Mouse (Mus musculus) CH12.LX (cell line): ENCODE measurements around the gene Pxn. TPM values are rescaled to one million over a fixed set of nuclear protein-coding genes. Genes with fewer than 3 reads are reported as not detected.
A peak's percentile ranks its signal among the peaks of the same experiment; 100 is the strongest.

Experiments
- DNase-seq: peaks from one replicate; pipeline ENCODE4 v3.0.0-alpha.2; 2013; ENCODE audit errors: extremely low read depth
- H3K27ac ChIP-seq: 2 replicates; pipeline ENCODE4 v1.5.1; 2012; ENCODE audit warnings: low read depth, mild to moderate bottlenecking, control low read depth, moderate library complexity; ENCODE audit not compliant: insufficient read depth
- H3K27me3 ChIP-seq: replicated peaks from 2 replicates; pipeline ENCODE3; 2012; ENCODE audit warnings: inconsistent platforms
- H3K36me3 ChIP-seq, 2 experiments: replicated peaks in 1 of 2; 2 replicates each; pipeline versions ENCODE3 to v1.6.1; 2012; ENCODE audit warnings: inconsistent platforms in 1 of 2, low read length in 1 of 2, mild to moderate bottlenecking in 1 of 2, mixed read lengths in 1 of 2, moderate library complexity in 1 of 2; ENCODE audit not compliant: control insufficient read depth in 1 of 2, insufficient read depth in 1 of 2
- H3K4me1 ChIP-seq, 2 experiments: 2 replicates each; pipeline ENCODE4 v1.6.1; 2012; ENCODE audit warnings: inconsistent platforms in 1 of 2, moderate library complexity in 1 of 2; ENCODE audit not compliant: insufficient read depth in 2 of 2, control insufficient read depth in 1 of 2
- H3K4me2 ChIP-seq: 2 replicates; pipeline ENCODE4 v1.6.1; 2012; ENCODE audit warnings: low read depth, mild to moderate bottlenecking, control low read depth; ENCODE audit not compliant: poor library complexity, insufficient read depth, severe bottlenecking
- H3K4me3 ChIP-seq, 3 experiments: fragments of 150-350 bp in 1 of 3; sonication (generic) in 1 of 3; replicated peaks in 1 of 3; 2 replicates each; pipeline versions ENCODE3 to v1.5.1; 2011 to 2012; ENCODE audit warnings: low read depth in 2 of 3, low read length in 2 of 3, mild to moderate bottlenecking in 2 of 3, moderate library complexity in 2 of 3, control low read depth in 1 of 3, improper control_type of control experiment in 1 of 3, inconsistent platforms in 1 of 3, mixed read lengths in 1 of 3; ENCODE audit not compliant: poor library complexity in 1 of 3
- H3K79me2 ChIP-seq: replicated peaks from 2 replicates; pipeline ENCODE4 v1.6.1; 2012; ENCODE audit warnings: mild to moderate bottlenecking, moderate library complexity; ENCODE audit not compliant: control insufficient read depth, poor library complexity, insufficient read depth, severe bottlenecking; ENCODE audit errors: extremely low read depth
- H3K9ac ChIP-seq: 2 replicates; pipeline ENCODE4 v1.6.1; 2012; ENCODE audit warnings: low read depth, mild to moderate bottlenecking, control low read depth, moderate library complexity; ENCODE audit not compliant: insufficient read depth
- H3K9me3 ChIP-seq: replicated peaks from 2 replicates; pipeline ENCODE3; 2012; ENCODE audit warnings: low read length, inconsistent platforms, mixed read lengths
- CHD1 ChIP-seq: IDR thresholded peaks from 2 replicates; pipeline ENCODE4 v1.6.1; 2012; ENCODE audit warnings: low read depth, low read length, improper control_type of control experiment, inconsistent platforms
- CHD2 ChIP-seq: IDR thresholded peaks from 2 replicates; pipeline ENCODE4 v1.6.1; 2011; ENCODE audit warnings: low read length, improper control_type of control experiment
- CTCF ChIP-seq, 2 experiments: IDR thresholded peaks in 1 of 2; conservative IDR thresholded peaks in 1 of 2; 2 replicates each; pipeline ENCODE4 v1.5.1; 2011 to 2012; ENCODE audit warnings: low read depth in 2 of 2, low read length in 2 of 2, improper control_type of control experiment in 1 of 2, inconsistent platforms in 1 of 2, mild to moderate bottlenecking in 1 of 2, moderate library complexity in 1 of 2
- E2F4 ChIP-seq: IDR thresholded peaks from 2 replicates; pipeline ENCODE4 v1.6.1; 2011; ENCODE audit warnings: low read depth, low read length, improper control_type of control experiment; ENCODE audit not compliant: insufficient replicate concordance
- EP300 ChIP-seq: IDR thresholded peaks from 2 replicates; pipeline ENCODE4 v1.6.1; 2011; ENCODE audit warnings: low read length, improper control_type of control experiment
- GABPA ChIP-seq: IDR thresholded peaks from 2 replicates; pipeline ENCODE4 v1.6.1; 2012; ENCODE audit warnings: low read depth, low read length, improper control_type of control experiment, inconsistent platforms; ENCODE audit not compliant: insufficient replicate concordance
- JUND ChIP-seq: conservative IDR thresholded peaks from 2 replicates; pipeline ENCODE4 v1.6.1; 2011; ENCODE audit warnings: low read depth, low read length, improper control_type of control experiment
- KAT2A ChIP-seq: IDR thresholded peaks from 2 replicates; pipeline ENCODE4 v1.6.1; 2012; ENCODE audit warnings: low read length, improper control_type of control experiment, inconsistent platforms; ENCODE audit not compliant: insufficient replicate concordance
- MAFK ChIP-seq: IDR thresholded peaks from 2 replicates; pipeline ENCODE4 v1.6.1; 2011; ENCODE audit warnings: low read length, improper control_type of control experiment; ENCODE audit not compliant: insufficient replicate concordance
- MAZ ChIP-seq: IDR thresholded peaks from 2 replicates; pipeline ENCODE4 v1.6.1; 2012; ENCODE audit warnings: low read depth, mild to moderate bottlenecking, inconsistent platforms, low read length, improper control_type of control experiment, moderate library complexity
- MXI1 ChIP-seq: IDR thresholded peaks from 2 replicates; pipeline ENCODE4 v1.6.1; 2011; ENCODE audit warnings: mild to moderate bottlenecking, low read depth, low read length, improper control_type of control experiment
- MYC ChIP-seq: IDR thresholded peaks from 2 replicates; pipeline ENCODE4 v1.6.1; 2011; ENCODE audit warnings: low read depth, mild to moderate bottlenecking, improper control_type of control experiment, low read length
- NRF1 ChIP-seq: IDR thresholded peaks from 2 replicates; pipeline ENCODE4 v1.6.1; 2014; ENCODE audit warnings: low read depth, mild to moderate bottlenecking, inconsistent platforms, low read length, improper control_type of control experiment, moderate library complexity
- PAX5 ChIP-seq: IDR thresholded peaks from 2 replicates; pipeline ENCODE4 v1.6.1; 2012; ENCODE audit warnings: low read length, inconsistent platforms, mixed read lengths
- POLR2AphosphoS2 ChIP-seq: IDR thresholded peaks from 2 replicates; pipeline ENCODE4 v1.6.1; 2011; ENCODE audit warnings: low read depth, low read length, improper control_type of control experiment
- RCOR1 ChIP-seq: conservative IDR thresholded peaks from 2 replicates; pipeline ENCODE4 v1.6.1; 2012; ENCODE audit warnings: low read depth, mild to moderate bottlenecking, inconsistent platforms, low read length, improper control_type of control experiment
- UBTF ChIP-seq: IDR thresholded peaks from 2 replicates; pipeline ENCODE4 v1.6.1; 2012; ENCODE audit warnings: low read depth, mild to moderate bottlenecking, inconsistent platforms, low read length, improper control_type of control experiment, moderate library complexity
- USF2 ChIP-seq: conservative IDR thresholded peaks from 2 replicates; pipeline ENCODE4 v1.6.1; 2011; ENCODE audit warnings: low read depth, low read length, improper control_type of control experiment
- ZC3H11A ChIP-seq: IDR thresholded peaks from 2 replicates; pipeline ENCODE4 v1.6.1; 2012; ENCODE audit warnings: low read depth, mild to moderate bottlenecking, inconsistent platforms, low read length, improper control_type of control experiment
- ZKSCAN1 ChIP-seq: IDR thresholded peaks from 2 replicates; pipeline ENCODE4 v1.6.1; 2012; ENCODE audit warnings: low read depth, inconsistent platforms, low read length, improper control_type of control experiment, borderline replicate concordance
- ZMIZ1 ChIP-seq: IDR thresholded peaks from 2 replicates; pipeline ENCODE4 v1.6.1; 2012; ENCODE audit warnings: low read depth, mild to moderate bottlenecking, inconsistent platforms, low read length, improper control_type of control experiment
- ZNF384 ChIP-seq: IDR thresholded peaks from 2 replicates; pipeline ENCODE4 v1.6.1; 2012; ENCODE audit warnings: low read depth, low read length, improper control_type of control experiment, inconsistent platforms
- dilution Hi-C: fragments of 300-500 bp; cut with MboI; formaldehyde crosslinking; loops from 2 replicates; pipeline ENCODE4 v1.14.3; 2020; ENCODE audit warnings: low sequenced_read_pairs; ENCODE audit not compliant: extremely low pct_unique_long_range_greater_than_20kb, extremely low pct_ligation_motif_present
- in situ Hi-C: fragments of 300-500 bp; cut with MboI; formaldehyde crosslinking; loops from 3 replicates; pipeline ENCODE4 v1.14.3; 2019; ENCODE audit warnings: low sequenced_read_pairs, low pct_ligation_motif_present, low pct_unique_long_range_greater_than_20kb, mixed read lengths
- polyA plus RNA-seq: library from polyadenylated mRNA; unstranded; fragments of >175 nt; gene quantifications from 2 replicates; pipeline ENCODE4 v1.2.1, GENCODE M21; 2012; ENCODE audit warnings: low read depth; ENCODE audit not compliant: insufficient read length
- total RNA-seq, 2 experiments: library from RNA; depleted of rRNA; stranded (reverse); fragments of 300-350 nt in 1 of 2; fragments of >200 nt in 1 of 2; gene quantifications; 2 replicates each; pipeline ENCODE4 v1.2.3; 2012 to 2014

Pxn gene
- total and polyA plus RNA-seq, 3 experiments = 17.0 to 43.4 (median 21.1) TPM

DNA sequence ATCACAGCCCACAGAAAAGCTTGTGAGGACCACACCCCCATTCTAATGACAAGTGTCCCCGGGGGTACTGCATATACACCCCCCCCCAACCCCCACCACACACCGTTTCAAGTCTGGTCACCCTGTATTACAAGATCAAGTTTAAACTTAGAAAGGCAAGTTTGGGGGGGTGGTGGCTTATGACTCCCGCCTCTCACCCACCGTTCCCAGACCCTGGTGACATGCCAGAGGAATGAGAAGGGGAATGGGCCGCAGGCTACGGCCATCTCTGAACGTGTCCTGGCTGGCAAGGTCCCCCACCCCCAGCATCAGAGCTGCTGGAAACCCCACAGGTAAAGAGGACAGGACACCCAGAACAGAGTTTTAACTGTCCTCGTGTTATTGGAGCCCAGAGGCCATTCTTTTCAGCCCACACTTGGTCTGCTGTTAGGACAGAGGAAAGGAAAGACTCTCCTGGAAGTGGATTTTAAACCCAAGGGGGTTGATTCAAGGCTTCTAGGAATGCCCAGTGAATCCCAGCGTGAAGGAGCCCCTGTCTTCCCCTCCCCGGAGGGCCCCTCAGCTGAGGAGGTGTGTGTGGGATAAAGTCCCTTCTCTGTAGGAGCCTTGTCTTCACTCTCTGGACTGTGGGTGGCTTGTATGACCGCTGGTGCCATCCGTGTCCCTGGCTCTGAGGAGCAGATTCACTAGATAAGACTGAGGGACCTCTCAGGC, 948 bp downstream of the Pxn start:
- H3K4me1 ChIP-seq = peaks cover 15 to 36% of the 10 kb centered on the region in 2 experiments
- peaks cover 0 to 15% of the 10 kb centered on the region in 2 experiments for H3K36me3 ChIP-seq
- peak overlapping the region; percentile 85 to 96 (median 92) for H3K4me3 ChIP-seq
- no peak for DNase-seq
- in situ Hi-C loops (no loop called here), dilution Hi-C loops (no loop called here)
- H3K9me3 ChIP-seq = peaks cover 5% of the 10 kb centered on the region
- peak overlapping the region; percentile 90 for H3K9ac ChIP-seq
- H3K27ac ChIP-seq = no peak overlapping the region
- H3K79me2 ChIP-seq = no peaks in the 10 kb centered on the region; the same call in 1 of the 2 replicates
- TF ChIP-seq EP300 (no peak), MXI1 (no peak)
- H3K27me3 ChIP-seq = peaks cover 4% of the 10 kb centered on the region
- H3K4me2 ChIP-seq = peak overlapping the region; percentile 84

DNA sequence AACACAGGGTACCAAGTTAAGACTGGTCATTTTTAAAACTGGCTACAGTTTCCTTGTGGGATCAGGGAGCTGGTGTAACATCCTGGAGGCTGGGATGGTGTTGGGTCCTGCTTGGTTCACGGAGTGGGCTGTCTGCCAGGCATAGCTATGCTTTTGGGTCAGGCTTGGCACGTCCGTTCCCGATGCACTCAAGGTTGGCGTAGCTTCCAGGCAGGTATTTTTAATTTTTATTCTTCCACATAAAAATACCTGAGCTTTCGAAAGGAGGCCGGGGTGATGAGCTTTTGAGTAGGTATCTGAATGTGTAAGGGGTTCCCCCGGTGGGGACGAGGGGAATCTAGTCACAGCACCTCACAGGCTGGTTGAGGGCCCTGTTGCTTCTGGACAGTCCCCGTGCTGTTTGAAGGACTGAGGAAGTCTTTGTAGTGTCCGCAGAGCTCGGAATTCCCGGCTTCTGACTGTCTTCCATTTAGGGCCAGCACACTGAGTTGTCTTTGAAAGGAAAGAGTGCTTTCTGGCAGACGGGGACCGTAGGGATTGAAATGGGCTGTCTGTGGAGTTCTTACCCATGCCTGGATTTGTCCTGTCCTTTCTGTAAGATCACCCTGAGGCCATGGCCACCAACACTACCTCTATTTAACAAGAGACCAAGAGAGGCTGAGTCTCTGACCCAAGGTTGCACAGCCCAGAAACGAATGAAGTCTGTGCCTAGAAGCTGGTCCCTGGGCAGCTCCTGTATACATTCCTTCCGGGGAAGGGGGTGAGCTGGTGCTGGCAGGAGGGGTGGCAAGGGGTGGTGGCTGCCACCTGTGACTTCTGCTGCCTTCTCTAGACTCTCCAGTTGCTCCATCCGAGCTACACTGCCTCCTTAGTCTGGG, 1.7 kb downstream of the Pxn start:
- 0 out of 2 replicates have a peak overlapping the region, but pooled peaks have one; percentile 1 for H3K9ac ChIP-seq
- peaks cover 5% of the 10 kb centered on the region for H3K9me3 ChIP-seq
- in situ Hi-C loops = no loop called here
- no peak overlapping the region for H3K27ac ChIP-seq
- dilution Hi-C loops = no loop called here
- H3K4me1 ChIP-seq = peaks cover 15 to 36% of the 10 kb centered on the region in 2 experiments
- peaks cover 0 to 21% of the 10 kb centered on the region in 2 experiments for H3K36me3 ChIP-seq
- TF ChIP-seq CHD2 (no peak), MYC (no peak), ZMIZ1 (no peak), MAFK (no peak), POLR2AphosphoS2 (no peak), UBTF (no peak), CTCF (conservative IDR thresholded peaks at IDR 0.05 in 1 of 2, IDR thresholded peaks at IDR 0.05 in 1 of 2; ENCODE audit: low read depth in 2 of 2, low read length in 2 of 2) (no peak), CHD1 (no peak), ZKSCAN1 (no peak), ZNF384 (no peak), NRF1 (no peak), KAT2A (no peak), RCOR1 (no peak), GABPA (no peak), ZC3H11A (no peak), USF2 (no peak), E2F4 (no peak), JUND (no peak), PAX5 (no peak), MAZ (no peak)
- DNase-seq = no peak
- peaks cover 4% of the 10 kb centered on the region for H3K27me3 ChIP-seq
- no peaks in the 10 kb centered on the region; the same call in 1 of the 2 replicates for H3K79me2 ChIP-seq
- no peak overlapping the region for H3K4me3 ChIP-seq
- H3K4me2 ChIP-seq = peak overlapping the region; percentile 84
